ENCODE assay signal across 22 mouse cellular contexts in genomic region chr15:103109940-103110339, GRCm38 (mm10). TPM values are rescaled to one million over a fixed set of nuclear protein-coding genes. Genes with fewer than 3 reads are reported as not detected.
DNase-seq lines count a peak whose midpoint lies in the region; ATAC-seq and TF ChIP-seq lines count a peak whose summit lies in the region.
"Had no signal": no experiment of that assay in that cellular context is flagged by ENCODE, and none has a peak within 500 bp of the region (broad histone marks: within the 10 kb centered on the region; RNA-seq: fewer than 3 reads in every experiment).

No protein-coding gene starts in this region.

- H3K27me3 ChIP-seq in kidney, postnatal 0 days (ENCODE audit: insufficient read depth, low read length) = 0 out of 2 replicates have a peak, but pooled peaks cover 3% of the 10 kb centered on the region
- no peaks in the 10 kb centered on the region for H3K27me3 ChIP-seq in kidney, adult 2 months (replicated peaks; ENCODE audit: control insufficient read depth, insufficient read depth, low read length)
- no peaks in the 10 kb centered on the region for H3K27me3 ChIP-seq in neural tube, embryonic 13.5 days
- H3K27me3 ChIP-seq in stomach, embryonic 15.5 days (replicated peaks) = no peaks in the 10 kb centered on the region
- H3K27me3 ChIP-seq in heart, adult 2 months (ENCODE audit: control insufficient read depth, insufficient read depth, low read length) = 0 out of 2 replicates have a peak, but pooled peaks cover 1% of the 10 kb centered on the region

- peak; percentile 55 for ATAC-seq in kidney, postnatal 0 days (replicated peaks; ENCODE audit: low FRiP score, low read depth)
- no peak for ATAC-seq in neural tube, embryonic 13.5 days (ENCODE audit: low read depth)
- ATAC-seq in stomach, embryonic 15.5 days (ENCODE audit: insufficient read depth, low FRiP score, low read depth) = peak; percentile 70
- ATAC-seq: forebrain, embryonic 14.5 days; liver, embryonic 12.5 days had no signal

- no peak for DNase-seq in kidney, postnatal 0 days (ENCODE audit: low spot score)
- DNase-seq in kidney, adult 2 months = no peak
- DNase-seq in neural tube, embryonic 10.5 days (ENCODE audit: extremely low spot score, low spot score) = no peak
- no peak for DNase-seq in heart, adult 2 months
- no peak for DNase-seq in gastrocnemius, adult 2 months
- DNase-seq: adrenal gland, adult 2 months; cerebellum, adult 11 months; cerebellum, adult 9-11 months; gastrocnemius, postnatal 14 days; heart, adult 11 months; heart, postnatal 14 days; left cerebral cortex, postnatal 4 days; lung, adult 2 months; lung, postnatal 14 days; right cerebral cortex, adult 18-20 months had no signal

- H3K4me1 ChIP-seq in kidney, postnatal 0 days (replicated peaks; ENCODE audit: insufficient read depth, low read length) = peaks cover 7% of the 10 kb centered on the region; the same call in 1 of the 2 replicates
- no peaks in the 10 kb centered on the region; the same call in 1 of the 2 replicates for H3K4me1 ChIP-seq in kidney, adult 2 months (ENCODE audit: control insufficient read depth, insufficient read depth, low read length)
- H3K4me1 ChIP-seq in neural tube, embryonic 13.5 days (replicated peaks) = peaks cover 73% of the 10 kb centered on the region
- peaks cover 10% of the 10 kb centered on the region for H3K4me1 ChIP-seq in stomach, embryonic 15.5 days
- no peaks in the 10 kb centered on the region for H3K4me1 ChIP-seq in heart, adult 2 months (ENCODE audit: control insufficient read depth, insufficient read depth, low read length)
- H3K4me1 ChIP-seq: heart, embryonic 13.5 days; liver, embryonic 12.5 days had no signal

- no peak for TF ChIP-seq CTCF in kidney, postnatal 0 days (IDR thresholded peaks at IDR 0.05; ENCODE audit: low read depth)
- no peak for TF ChIP-seq CTCF in kidney, adult 2 months (conservative IDR thresholded peaks at IDR 0.05; ENCODE audit: insufficient read depth, insufficient read length, low read depth, low read length)
- no peak for TF ChIP-seq CTCF in heart, adult 2 months (IDR thresholded peaks at IDR 0.05)
- TF ChIP-seq CTCF in gastrocnemius, adult 2 months (IDR thresholded peaks at IDR 0.05) = no peak

- WGBS in kidney, postnatal 0 days = 49% methylated on average over 4 of the region's 4 CpGs
- 52% methylated on average over 4 of the region's 4 CpGs for WGBS in kidney, adult 2 months
- 35% methylated on average over 4 of the region's 4 CpGs for WGBS in neural tube, embryonic 13.5 days
- WGBS in stomach, embryonic 15.5 days = 38% methylated on average over 4 of the region's 4 CpGs
- WGBS in heart, adult 2 months = 64% methylated on average over 4 of the region's 4 CpGs

- no peak for TF ChIP-seq POLR2A in kidney, adult 2 months (IDR thresholded peaks at IDR 0.05; ENCODE audit: low read depth, low read length)
- no peak for TF ChIP-seq POLR2A in heart, adult 2 months (IDR thresholded peaks at IDR 0.05; ENCODE audit: insufficient read depth, low read depth, low read length)

- no peaks in the 10 kb centered on the region for H3K9me3 ChIP-seq in kidney, postnatal 0 days (replicated peaks; ENCODE audit: low read length)
- no peaks in the 10 kb centered on the region for H3K9me3 ChIP-seq in neural tube, embryonic 13.5 days
- H3K9me3 ChIP-seq in stomach, embryonic 15.5 days = no peaks in the 10 kb centered on the region
- H3K9me3 ChIP-seq: embryonic facial prominence, embryonic 15.5 days; heart, embryonic 13.5 days; liver, embryonic 12.5 days; midbrain, embryonic 12.5 days had no signal

- intact Hi-C loops in heart, adult 2 months (cut with DNase I) = no loop called here
- intact Hi-C loops in gastrocnemius, adult 2 months (cut with DNase I) = no loop called here

- H3K27ac ChIP-seq in kidney, postnatal 0 days = no peak overlapping the region
- H3K27ac ChIP-seq in kidney, adult 2 months (ENCODE audit: insufficient read depth, low read depth, low read length) = no peak overlapping the region
- H3K27ac ChIP-seq in neural tube, embryonic 13.5 days (replicated peaks) = no peak overlapping the region
- peak overlapping the region; percentile 75 for H3K27ac ChIP-seq in stomach, embryonic 15.5 days
- H3K27ac ChIP-seq in heart, adult 2 months = no peak overlapping the region
- no peak overlapping the region for H3K27ac ChIP-seq in gastrocnemius, adult 2 months
- H3K27ac ChIP-seq: embryonic facial prominence, embryonic 15.5 days; heart, embryonic 13.5 days; liver, embryonic 12.5 days; midbrain, embryonic 12.5 days had no signal

- H3K9ac ChIP-seq in kidney, postnatal 0 days (ENCODE audit: low read depth, low read length) = no peak overlapping the region
- 0 out of 2 replicates have a peak overlapping the region, but pooled peaks have one; percentile 6 for H3K9ac ChIP-seq in neural tube, embryonic 13.5 days
- no peak overlapping the region for H3K9ac ChIP-seq in stomach, embryonic 15.5 days
- H3K9ac ChIP-seq in heart, adult 2 months (ENCODE audit: low read depth, low read length) = no peak overlapping the region
- H3K9ac ChIP-seq: embryonic facial prominence, embryonic 15.5 days; heart, embryonic 13.5 days; liver, embryonic 12.5 days; midbrain, embryonic 12.5 days had no signal

- no peak overlapping the region for H3K4me2 ChIP-seq in kidney, postnatal 0 days (ENCODE audit: low read length)
- no peak overlapping the region for H3K4me2 ChIP-seq in neural tube, embryonic 13.5 days
- H3K4me2 ChIP-seq in stomach, embryonic 15.5 days = no peak overlapping the region
- H3K4me2 ChIP-seq: embryonic facial prominence, embryonic 15.5 days; heart, embryonic 13.5 days; liver, embryonic 12.5 days; midbrain, embryonic 12.5 days had no signal

- no peaks in the 10 kb centered on the region for H3K79me2 ChIP-seq in heart, adult 2 months (replicated peaks; ENCODE audit: control insufficient read depth, insufficient read depth, low read length)

- H3K36me3 ChIP-seq in kidney, postnatal 0 days (ENCODE audit: insufficient read depth, low read length) = no peaks in the 10 kb centered on the region
- H3K36me3 ChIP-seq in kidney, adult 2 months (ENCODE audit: control insufficient read depth, insufficient read depth, low read length) = no peaks in the 10 kb centered on the region
- H3K36me3 ChIP-seq in neural tube, embryonic 13.5 days = no peaks in the 10 kb centered on the region
- H3K36me3 ChIP-seq in stomach, embryonic 15.5 days = no peaks in the 10 kb centered on the region
- no peaks in the 10 kb centered on the region for H3K36me3 ChIP-seq in heart, adult 2 months (ENCODE audit: control insufficient read depth, insufficient read depth, low read length)
- H3K36me3 ChIP-seq: embryonic facial prominence, embryonic 15.5 days; heart, embryonic 13.5 days; liver, embryonic 12.5 days; midbrain, embryonic 12.5 days had no signal

- H3K4me3 ChIP-seq in kidney, postnatal 0 days (replicated peaks; ENCODE audit: low read depth, low read length) = no peak overlapping the region
- H3K4me3 ChIP-seq in kidney, adult 2 months (ENCODE audit: insufficient read depth, low read depth, low read length) = no peak overlapping the region
- no peak overlapping the region for H3K4me3 ChIP-seq in neural tube, embryonic 13.5 days
- no peak overlapping the region for H3K4me3 ChIP-seq in stomach, embryonic 15.5 days (replicated peaks)
- no peak overlapping the region for H3K4me3 ChIP-seq in heart, adult 2 months
- no peak overlapping the region for H3K4me3 ChIP-seq in gastrocnemius, adult 2 months
- H3K4me3 ChIP-seq: embryonic facial prominence, embryonic 15.5 days; heart, embryonic 13.5 days; liver, embryonic 12.5 days; midbrain, embryonic 12.5 days had no signal

- no peak for TF ChIP-seq EP300 in heart, adult 2 months (IDR thresholded peaks at IDR 0.05; ENCODE audit: insufficient read depth, low read depth, low read length)

RNA-seq across cellular contexts. Expression of gene Smug1, which starts 57.0 kb away (rescaled TPM):
- 13.0 TPM in 2 replicates for polyA plus RNA-seq in kidney, postnatal 0 days (2015; fragmentation: Nextera tagmentation; extraction: Ambion mirVana)
- 15.5 and 19.4 TPM in 2 replicates for polyA plus RNA-seq in kidney, adult 2 months (2012; rRNA removed)
- polyA plus RNA-seq in neural tube, embryonic 13.5 days (2015; fragmentation: Nextera tagmentation; extraction: Ambion mirVana) = 36.1 and 41.0 TPM in 2 replicates
- polyA plus RNA-seq in stomach, embryonic 15.5 days (2015; fragmentation: Nextera tagmentation; extraction: Ambion mirVana) = 18.3 and 21.6 TPM in 2 replicates
- total RNA-seq in heart, adult 2 months (2021) = 10 to 100 TPM; 13.9 to 15.2 TPM
- 13.3 and 13.9 TPM in 2 replicates for polyA plus RNA-seq in heart, adult 2 months (2012; rRNA removed)
- 10 to 100 TPM; 10.8 to 12.7 TPM for total RNA-seq in gastrocnemius, adult 2 months (2021)
